Mouse (Mus musculus): ENCODE results near the gene Icmt.

- TF ChIP-seq EP300 (IDR thresholded peaks at IDR 0.05) (no peak), CTCF (IDR thresholded peaks at IDR 0.05) (no peak)
Measured at GRCm38 (mm10) chr4:152291562-152291961, 5.5 kb upstream of the Icmt start, which contains the start of gene Hes3.
